Mouse (Mus musculus): Measurements from ENCODE around the gene Polr2a. TPM values are rescaled to one million over a fixed set of nuclear protein-coding genes. Genes with fewer than 3 reads are reported as not detected.

Polr2a gene
- polyA plus RNA-seq, 1 experiment, result 23.2 TPM

DNA sequence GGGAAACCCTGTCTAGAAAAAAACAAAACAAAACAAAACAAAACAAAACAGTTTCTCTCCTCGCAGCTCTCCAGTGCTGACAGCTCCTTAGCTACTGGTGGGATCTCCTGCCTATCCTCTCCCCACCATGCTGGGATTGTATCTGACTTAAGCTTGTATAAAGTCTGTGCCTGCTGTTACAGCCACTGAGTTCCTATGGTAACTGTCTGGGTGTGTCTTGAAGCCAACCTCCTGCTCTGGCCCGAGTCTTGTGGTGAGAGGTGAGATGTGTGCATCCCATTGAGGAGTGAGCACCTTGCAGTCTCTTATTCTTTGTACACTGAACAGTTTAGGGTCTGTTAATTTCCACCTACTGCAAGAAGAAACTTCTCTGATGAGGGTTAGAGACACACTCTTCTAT lies 35.4 kb downstream of the Polr2a start:
- no peaks in the 10 kb centered on the region for H3K4me1 ChIP-seq (ENCODE audit: control insufficient read depth, insufficient read depth, low read length)
- no peak for TF ChIP-seq CTCF (IDR thresholded peaks at IDR 0.05; ENCODE audit: extremely low read depth, insufficient read depth, low read length)
- no peak for TF ChIP-seq POLR2A (IDR thresholded peaks at IDR 0.05; ENCODE audit: extremely low read depth, insufficient read depth, low read length)
- H3K4me3 ChIP-seq (ENCODE audit: insufficient read depth, low read length), result no peak overlapping the region
- H3K27ac ChIP-seq (ENCODE audit: insufficient read depth, low read length), result no peak overlapping the region

DNA sequence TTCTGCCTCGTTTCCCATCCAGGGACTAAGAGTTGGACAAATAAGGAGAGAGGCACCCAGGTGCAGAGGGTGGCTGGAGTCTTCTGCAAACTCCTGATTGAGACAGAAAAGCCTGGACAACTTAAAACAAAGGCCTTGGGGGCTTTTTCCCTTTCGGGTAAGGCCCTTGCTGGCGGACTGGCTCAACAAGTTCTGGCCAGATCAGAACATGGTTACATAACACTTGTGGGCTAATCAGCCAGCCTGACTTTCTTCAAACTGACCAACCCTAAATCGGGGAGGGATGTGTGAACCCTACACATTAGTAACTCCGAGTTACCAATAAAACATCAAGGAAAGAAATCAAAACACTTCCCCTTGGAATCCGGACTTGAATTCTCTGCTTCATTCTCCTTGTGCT lies 37.6 kb downstream of the Polr2a start:
- TF ChIP-seq CTCF (IDR thresholded peaks at IDR 0.05; ENCODE audit: extremely low read depth, insufficient read depth, low read length), result no peak
- TF ChIP-seq POLR2A (IDR thresholded peaks at IDR 0.05; ENCODE audit: extremely low read depth, insufficient read depth, low read length), result no peak
- Histone ChIP-seq H3K4me3 (ENCODE audit: insufficient read depth, low read length) (no peak overlapping the region), H3K27ac (ENCODE audit: insufficient read depth, low read length) (no peak overlapping the region), H3K4me1 (ENCODE audit: control insufficient read depth, insufficient read depth, low read length) (peaks cover 2% of the 10 kb centered on the region; the same call in 1 of the 2 replicates)

DNA sequence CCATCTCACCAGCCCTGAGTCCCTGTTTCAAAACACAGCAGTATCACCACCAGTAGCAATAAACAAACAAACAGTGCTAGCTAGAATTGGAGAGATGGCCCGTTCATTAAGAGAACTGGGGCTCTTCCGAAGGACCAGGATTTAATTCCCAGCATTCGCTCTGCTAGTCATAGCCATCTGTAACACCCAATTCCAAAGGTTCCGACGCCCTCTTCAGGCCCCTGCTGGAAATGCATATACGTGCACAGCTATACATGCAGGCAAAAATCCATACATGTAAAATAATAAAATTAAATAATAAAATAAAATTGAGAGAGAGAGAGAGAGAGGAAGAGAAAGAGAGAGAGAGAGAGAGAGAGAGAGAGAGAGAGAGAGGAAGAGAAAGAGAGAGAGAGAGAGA lies 39.0 kb downstream of the Polr2a start:
- no peak for TF ChIP-seq POLR2A (IDR thresholded peaks at IDR 0.05; ENCODE audit: extremely low read depth, insufficient read depth, low read length)
- TF ChIP-seq CTCF (IDR thresholded peaks at IDR 0.05; ENCODE audit: extremely low read depth, insufficient read depth, low read length), result no peak
- Histone ChIP-seq H3K4me3 (ENCODE audit: insufficient read depth, low read length) (no peak overlapping the region), H3K4me1 (ENCODE audit: control insufficient read depth, insufficient read depth, low read length) (peaks cover 2% of the 10 kb centered on the region; the same call in 1 of the 2 replicates), H3K27ac (ENCODE audit: insufficient read depth, low read length) (no peak overlapping the region)

DNA sequence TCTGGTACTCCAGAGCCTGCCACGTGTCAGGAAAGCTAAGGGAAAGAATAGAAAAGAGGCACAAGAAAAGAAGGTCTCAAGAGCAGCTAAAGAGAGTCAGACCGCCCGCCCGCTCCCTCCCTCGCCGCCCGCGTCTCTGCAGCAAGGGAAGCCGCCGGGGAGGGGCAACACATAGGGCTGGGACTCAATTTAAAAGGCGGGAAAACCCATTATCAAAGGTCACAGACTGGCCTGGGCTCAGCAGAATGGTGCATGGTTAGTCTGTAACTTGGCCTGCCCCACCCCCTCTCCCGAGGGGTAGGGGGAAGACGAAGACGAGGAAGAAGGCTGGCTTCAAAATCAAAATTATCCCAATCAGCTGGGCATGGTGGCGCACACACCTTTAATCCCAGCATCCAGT lies 39.8 kb downstream of the Polr2a start:
- H3K4me1 ChIP-seq (ENCODE audit: control insufficient read depth, insufficient read depth, low read length), result peaks cover 2% of the 10 kb centered on the region; the same call in 1 of the 2 replicates

DNA sequence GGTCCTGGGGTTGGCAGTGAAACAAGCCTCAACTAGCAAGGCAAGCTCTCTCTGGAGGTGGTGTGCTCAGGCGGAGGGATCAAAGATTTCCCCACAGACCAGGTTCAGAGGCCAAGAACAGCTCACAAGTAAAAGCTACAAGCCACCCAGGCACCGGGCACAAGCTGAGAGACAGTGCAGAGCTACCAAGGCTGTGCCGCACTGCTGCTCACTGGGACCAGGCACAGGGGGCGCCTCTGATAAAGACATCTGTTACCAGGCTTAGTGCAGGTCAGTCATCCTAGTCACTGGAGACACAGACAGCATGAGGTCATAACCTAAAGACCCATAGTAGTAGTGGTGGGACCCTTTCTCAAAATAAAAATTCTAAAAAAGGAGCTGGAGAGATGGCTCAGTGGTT lies 41.5 kb downstream of the Polr2a start:
- TF ChIP-seq CTCF (IDR thresholded peaks at IDR 0.05; ENCODE audit: extremely low read depth, insufficient read depth, low read length), result no peak
- no peak for TF ChIP-seq POLR2A (IDR thresholded peaks at IDR 0.05; ENCODE audit: extremely low read depth, insufficient read depth, low read length)
- Histone ChIP-seq H3K27ac (ENCODE audit: insufficient read depth, low read length) (no peak overlapping the region), H3K4me1 (ENCODE audit: control insufficient read depth, insufficient read depth, low read length) (peaks cover 2% of the 10 kb centered on the region; the same call in 1 of the 2 replicates), H3K4me3 (ENCODE audit: insufficient read depth, low read length) (no peak overlapping the region)

More for the DNA sequence above, 39.8 kb downstream of the Polr2a start:
- Histone ChIP-seq H3K27ac (ENCODE audit: insufficient read depth, low read length) (no peak overlapping the region), H3K4me3 (ENCODE audit: insufficient read depth, low read length) (no peak overlapping the region)
- TF ChIP-seq POLR2A (IDR thresholded peaks at IDR 0.05; ENCODE audit: extremely low read depth, insufficient read depth, low read length), result no peak
- no peak for TF ChIP-seq CTCF (IDR thresholded peaks at IDR 0.05; ENCODE audit: extremely low read depth, insufficient read depth, low read length)

DNA sequence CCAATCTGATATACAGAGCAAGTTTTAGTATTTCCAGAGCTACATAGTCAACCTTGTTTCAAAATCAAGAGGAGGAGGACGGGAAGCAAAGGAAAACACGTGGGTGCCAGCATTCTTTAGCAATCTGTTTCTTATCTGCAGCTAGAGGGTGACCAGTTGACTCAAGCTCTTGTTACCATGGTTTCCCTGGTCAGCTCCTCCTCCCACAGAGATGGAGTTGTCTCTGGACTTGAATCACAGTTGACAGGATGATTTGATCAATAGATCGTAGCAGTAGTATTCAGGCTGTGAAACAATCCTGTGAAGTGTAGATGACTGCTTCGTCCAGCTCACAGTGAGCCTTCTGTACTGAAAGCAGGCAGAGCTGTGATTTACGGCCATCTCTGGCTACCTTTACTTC lies 42.5 kb downstream of the Polr2a start:
- TF ChIP-seq POLR2A (IDR thresholded peaks at IDR 0.05; ENCODE audit: extremely low read depth, insufficient read depth, low read length) (no peak), CTCF (IDR thresholded peaks at IDR 0.05; ENCODE audit: extremely low read depth, insufficient read depth, low read length) (no peak)
- peaks cover 2% of the 10 kb centered on the region; the same call in 1 of the 2 replicates for H3K4me1 ChIP-seq (ENCODE audit: control insufficient read depth, insufficient read depth, low read length)
- no peak overlapping the region for H3K27ac ChIP-seq (ENCODE audit: insufficient read depth, low read length)
- H3K4me3 ChIP-seq (ENCODE audit: insufficient read depth, low read length), result no peak overlapping the region

DNA sequence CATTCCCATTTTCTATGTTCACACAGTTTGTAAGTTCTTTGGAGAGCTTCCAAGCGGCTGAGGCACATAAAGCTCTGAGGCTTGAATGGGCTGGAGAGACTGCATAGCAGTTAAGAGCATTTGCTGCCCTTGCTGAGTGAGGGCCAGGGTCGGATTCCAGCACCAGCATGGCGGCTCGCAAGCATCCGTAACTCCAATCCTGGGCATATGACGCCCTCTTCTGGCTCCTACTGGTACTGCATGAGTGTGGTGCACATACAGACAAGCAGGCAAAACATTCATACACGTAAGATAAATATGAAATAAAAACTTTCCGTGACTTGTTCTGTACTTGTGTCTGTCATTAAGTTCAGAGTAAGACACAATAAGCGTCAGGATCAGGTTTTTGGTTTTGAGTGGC lies 43.0 kb downstream of the Polr2a start:
- H3K4me3 ChIP-seq (ENCODE audit: insufficient read depth, low read length), result no peak overlapping the region
- H3K4me1 ChIP-seq (ENCODE audit: control insufficient read depth, insufficient read depth, low read length), result peaks cover 2% of the 10 kb centered on the region; the same call in 1 of the 2 replicates
- peak; percentile 37 for TF ChIP-seq CTCF (IDR thresholded peaks at IDR 0.05; ENCODE audit: extremely low read depth, insufficient read depth, low read length)
- TF ChIP-seq POLR2A (IDR thresholded peaks at IDR 0.05; ENCODE audit: extremely low read depth, insufficient read depth, low read length), result no peak
- no peak overlapping the region for H3K27ac ChIP-seq (ENCODE audit: insufficient read depth, low read length)

DNA sequence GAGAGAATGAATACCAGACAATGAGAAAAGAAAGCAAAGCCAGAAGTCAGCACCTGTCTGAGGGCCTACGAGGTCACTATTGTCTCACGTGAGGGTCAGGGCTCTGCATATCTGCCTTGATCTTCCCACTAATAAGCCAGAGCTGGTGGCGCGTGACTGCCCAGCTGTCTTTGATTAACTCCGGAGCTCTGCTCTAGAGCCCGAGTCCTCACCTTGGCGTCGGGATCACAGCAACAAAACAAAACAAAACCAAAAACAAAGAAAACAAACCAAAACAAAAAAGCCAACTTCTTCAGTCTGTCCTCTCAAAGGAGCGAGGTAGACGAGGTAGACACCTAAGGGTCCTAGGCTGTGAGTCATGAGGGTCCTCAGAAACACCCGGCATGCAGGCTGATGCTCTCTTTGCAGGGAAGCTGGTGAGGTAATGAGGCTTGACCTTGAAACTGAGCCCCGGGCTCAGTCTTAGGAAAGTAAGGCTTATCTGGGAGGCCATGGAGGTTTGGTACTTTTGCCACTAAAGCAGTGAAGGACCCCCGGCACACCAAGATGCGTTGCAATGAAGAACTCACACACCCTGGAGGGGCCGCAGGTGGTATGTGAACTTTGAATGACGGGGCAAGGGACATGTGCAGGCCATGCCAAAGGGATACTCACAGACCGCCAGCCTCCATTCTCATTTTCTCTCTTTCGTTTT lies 43.7 kb downstream of the Polr2a start:
- Histone ChIP-seq H3K4me3 (ENCODE audit: insufficient read depth, low read length) (no peak overlapping the region), H3K4me1 (ENCODE audit: control insufficient read depth, insufficient read depth, low read length) (peaks cover 2% of the 10 kb centered on the region; the same call in 1 of the 2 replicates), H3K27ac (ENCODE audit: insufficient read depth, low read length) (no peak overlapping the region)
- TF ChIP-seq CTCF (IDR thresholded peaks at IDR 0.05; ENCODE audit: extremely low read depth, insufficient read depth, low read length) (no peak), POLR2A (IDR thresholded peaks at IDR 0.05; ENCODE audit: extremely low read depth, insufficient read depth, low read length) (no peak)

DNA sequence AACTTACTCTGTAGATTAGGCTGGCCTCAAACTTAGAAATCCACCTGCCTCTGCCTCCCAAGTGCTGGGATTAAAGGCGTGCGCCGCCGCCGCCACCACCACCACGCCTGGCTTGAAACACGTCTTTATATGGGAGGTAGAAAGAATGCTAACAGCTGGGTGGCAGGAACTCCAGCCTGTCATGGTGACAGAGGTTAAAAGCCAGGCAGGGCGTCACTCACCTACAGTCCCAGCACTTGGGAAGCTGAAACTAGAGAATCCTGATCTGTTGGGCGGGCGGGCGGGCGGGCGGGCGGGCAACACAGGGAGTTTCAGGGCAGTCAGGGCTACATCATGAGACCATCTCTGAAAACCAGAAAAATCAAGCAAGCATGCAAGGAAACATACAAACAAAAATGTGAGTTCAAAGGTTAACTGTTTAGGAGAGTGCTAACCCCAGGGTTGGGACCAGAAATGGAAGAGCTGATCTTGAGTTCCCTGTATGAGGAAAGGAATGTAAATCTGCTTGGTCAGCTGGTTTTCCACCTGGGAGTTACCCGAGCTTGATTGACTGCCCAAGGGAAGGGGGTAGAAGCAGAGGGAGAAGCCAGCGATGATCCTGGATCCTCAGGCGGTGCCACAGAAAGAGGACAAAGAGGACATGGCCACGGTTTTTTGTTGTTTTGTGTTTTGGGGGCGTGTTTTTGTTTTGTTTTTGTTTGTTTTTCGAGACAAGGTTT lies 45.3 kb downstream of the Polr2a start:
- H3K4me1 ChIP-seq (ENCODE audit: control insufficient read depth, insufficient read depth, low read length), result peaks cover 2% of the 10 kb centered on the region; the same call in 1 of the 2 replicates
- TF ChIP-seq POLR2A (IDR thresholded peaks at IDR 0.05; ENCODE audit: extremely low read depth, insufficient read depth, low read length) (no peak), CTCF (IDR thresholded peaks at IDR 0.05; ENCODE audit: extremely low read depth, insufficient read depth, low read length) (no peak)

DNA sequence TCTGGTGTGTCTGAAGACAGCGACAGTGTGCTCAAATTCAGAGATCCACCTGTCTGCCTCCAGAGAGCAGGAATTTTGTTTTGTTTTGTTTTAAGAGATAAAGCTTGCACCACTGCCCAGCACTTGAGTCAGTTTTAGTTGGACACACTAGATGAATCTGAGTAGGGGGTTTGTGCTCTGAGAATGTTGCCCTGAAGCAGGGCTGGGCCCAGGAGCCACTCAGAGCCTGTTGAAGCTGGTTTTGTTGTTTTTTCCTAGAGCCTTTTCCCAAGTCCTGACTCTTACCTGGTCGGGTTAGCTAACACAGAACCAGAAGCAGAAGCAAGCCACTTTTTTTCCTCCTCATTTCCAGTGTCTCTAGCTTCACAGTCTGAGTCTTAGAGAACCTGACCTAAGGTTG lies 47.4 kb downstream of the Polr2a start:
- TF ChIP-seq CTCF (IDR thresholded peaks at IDR 0.05; ENCODE audit: extremely low read depth, insufficient read depth, low read length), result no peak
- no peak for TF ChIP-seq POLR2A (IDR thresholded peaks at IDR 0.05; ENCODE audit: extremely low read depth, insufficient read depth, low read length)
- Histone ChIP-seq H3K27ac (ENCODE audit: insufficient read depth, low read length) (no peak overlapping the region), H3K4me3 (ENCODE audit: insufficient read depth, low read length) (no peak overlapping the region), H3K4me1 (ENCODE audit: control insufficient read depth, insufficient read depth, low read length) (peaks cover 2% of the 10 kb centered on the region; the same call in 1 of the 2 replicates)

More for the DNA sequence above, 45.3 kb downstream of the Polr2a start:
- no peak overlapping the region for H3K4me3 ChIP-seq (ENCODE audit: insufficient read depth, low read length)
- no peak overlapping the region for H3K27ac ChIP-seq (ENCODE audit: insufficient read depth, low read length)

Data from cortical plate, adult 2 months (tissue).